ENCODE assay signal across 7 mouse cellular contexts in the genomic region with DNA sequence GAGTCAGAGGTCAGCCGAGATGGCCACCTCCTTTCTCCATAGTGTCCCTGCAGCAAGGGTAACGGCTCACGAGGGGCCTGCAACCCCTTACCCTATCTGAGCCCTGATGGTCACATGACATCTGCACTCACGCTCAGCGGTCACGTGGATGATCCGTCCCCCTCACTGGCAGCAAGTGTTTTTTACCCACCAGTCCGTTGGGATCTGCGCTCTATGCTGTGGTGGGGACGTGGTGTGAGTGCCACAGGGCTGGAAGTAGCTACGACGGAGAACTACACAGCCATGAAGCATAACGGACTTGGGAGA. TPM values are rescaled to one million over a fixed set of nuclear protein-coding genes. Genes with fewer than 3 reads are reported as not detected.
A peak's percentile ranks its signal among the peaks of the same experiment; 100 is the strongest.
DNase-seq lines count a peak whose midpoint lies in the region; ATAC-seq and TF ChIP-seq lines count a peak whose summit lies in the region.

No protein-coding gene starts in this region.

- TF ChIP-seq EP300 in ES-Bruce4 (IDR thresholded peaks at IDR 0.05; ENCODE audit: insufficient read depth, low read depth, low read length): no peak

- H3K9ac ChIP-seq in ES-Bruce4 (ENCODE audit: low read depth, poor library complexity, severe bottlenecking): no peak overlapping the region
- no peak overlapping the region for H3K9ac ChIP-seq in liver, embryonic 12.5 days

- no peaks in the 10 kb centered on the region for H3K9me3 ChIP-seq in ES-Bruce4 (replicated peaks; ENCODE audit: control insufficient read depth, insufficient read depth, low read length, poor library complexity, severe bottlenecking)
- H3K9me3 ChIP-seq in liver, embryonic 12.5 days (replicated peaks): no peaks in the 10 kb centered on the region

- H3K36me3 ChIP-seq in kidney, adult 2 months (ENCODE audit: control insufficient read depth, insufficient read depth, low read length): peaks cover 2% of the 10 kb centered on the region
- no peaks in the 10 kb centered on the region for H3K36me3 ChIP-seq in ES-Bruce4 (ENCODE audit: control insufficient read depth, insufficient read depth, low read length, poor library complexity, severe bottlenecking)
- H3K36me3 ChIP-seq in liver, embryonic 12.5 days: peaks cover 19% of the 10 kb centered on the region; the same call in 1 of the 2 replicates

- H3K27me3 ChIP-seq in kidney, adult 2 months (replicated peaks; ENCODE audit: control insufficient read depth, insufficient read depth, low read length): no peaks in the 10 kb centered on the region
- no peaks in the 10 kb centered on the region for H3K27me3 ChIP-seq in ES-Bruce4 (ENCODE audit: control insufficient read depth, insufficient read depth, low read length, poor library complexity, severe bottlenecking)
- peaks cover 58% of the 10 kb centered on the region for H3K27me3 ChIP-seq in liver, embryonic 12.5 days (replicated peaks)

- no peak for DNase-seq in kidney, adult 2 months
- DNase-seq in kidney, adult 8-10 months: no peak
- DNase-seq in thymus, postnatal 25 days: no peak
- DNase-seq in frontal cortex, postnatal 36 days (ENCODE audit: low spot score in 2 of 2): no peak

- no peak for TF ChIP-seq CTCF in kidney, adult 2 months (conservative IDR thresholded peaks at IDR 0.05; ENCODE audit: insufficient read depth, insufficient read length, low read depth, low read length)
- TF ChIP-seq CTCF in ES-Bruce4 (IDR thresholded peaks at IDR 0.05; ENCODE audit: low read depth, low read length): no peak

- peaks cover 55% of the 10 kb centered on the region for H3K4me1 ChIP-seq in kidney, adult 2 months (ENCODE audit: control insufficient read depth, insufficient read depth, low read length)
- H3K4me1 ChIP-seq in ES-Bruce4 (ENCODE audit: control insufficient read depth, insufficient read depth, low read length): peaks cover 25% of the 10 kb centered on the region
- peaks cover 49% of the 10 kb centered on the region for H3K4me1 ChIP-seq in brown adipose tissue, adult 24 weeks (ENCODE audit: control insufficient read depth, insufficient read depth, insufficient read length, low read length)
- H3K4me1 ChIP-seq in liver, embryonic 12.5 days: peaks cover 92% of the 10 kb centered on the region

- H3K4me2 ChIP-seq in liver, embryonic 12.5 days: peak overlapping the region; percentile 50

- peak overlapping the region; percentile 92 for H3K27ac ChIP-seq in kidney, adult 2 months (ENCODE audit: insufficient read depth, low read depth, low read length)
- no peak overlapping the region for H3K27ac ChIP-seq in ES-Bruce4 (ENCODE audit: insufficient read depth, low read length)
- H3K27ac ChIP-seq in brown adipose tissue, adult 24 weeks (replicated peaks; ENCODE audit: low read depth, low read length): peak overlapping the region; percentile 76
- peak overlapping the region; percentile 42 for H3K27ac ChIP-seq in liver, embryonic 12.5 days

- peak; percentile 3; the same call in 1 of the 2 replicates for ATAC-seq in liver, embryonic 12.5 days

- H3K4me3 ChIP-seq in kidney, adult 2 months (ENCODE audit: insufficient read depth, low read depth, low read length): no peak overlapping the region
- 0 out of 2 replicates have a peak overlapping the region, but pooled peaks have one; percentile 18 for H3K4me3 ChIP-seq in ES-Bruce4 (ENCODE audit: low read depth, low read length)
- H3K4me3 ChIP-seq in brown adipose tissue, adult 24 weeks (ENCODE audit: insufficient read depth, low read depth, low read length): no peak overlapping the region
- H3K4me3 ChIP-seq in liver, embryonic 12.5 days: no peak overlapping the region

- no peak for TF ChIP-seq POLR2A in kidney, adult 2 months (IDR thresholded peaks at IDR 0.05; ENCODE audit: low read depth, low read length)
- TF ChIP-seq POLR2A in ES-Bruce4 (IDR thresholded peaks at IDR 0.05; ENCODE audit: insufficient read depth, low read length): no peak

- 41% methylated on average over 13 of the region's 13 CpGs for WGBS in kidney, adult 2 months
- 27% methylated on average over 13 of the region's 13 CpGs for WGBS in liver, embryonic 12.5 days (ENCODE audit: insufficient replicate concordance)

RNA-seq across cellular contexts. Expression of a gene that starts 15.5 kb away (rescaled TPM):
- polyA plus RNA-seq in kidney, adult 2 months (2012; rRNA removed): 693 and 694 TPM in 2 replicates
- 4.8 and 5.3 TPM in 2 replicates for polyA plus RNA-seq in ES-Bruce4 (2011; ENCODE audit: insufficient read depth, insufficient read length, low read depth, missing spikeins)
- 1.9 and 5.3 TPM in 2 replicates for polyA plus RNA-seq in brown adipose tissue, adult 24 weeks (2012; ENCODE audit: insufficient read depth, insufficient read length, missing spikeins)
- polyA plus RNA-seq in liver, embryonic 12.5 days (2016; fragmentation: Nextera tagmentation; extraction: Ambion mirVana): 1.8 TPM in 2 replicates

RNA-seq across cellular contexts. Expression of a gene that starts 19.6 kb away (rescaled TPM):
- 1.0 and 2.8 TPM in 2 replicates for polyA plus RNA-seq in kidney, adult 2 months (2012; rRNA removed)
- 1.1 TPM in 1 of 2 replicates, not detected in the other for polyA plus RNA-seq in ES-Bruce4 (2011; ENCODE audit: insufficient read depth, insufficient read length, low read depth, missing spikeins)
- polyA plus RNA-seq in brown adipose tissue, adult 24 weeks (2012; ENCODE audit: insufficient read depth, insufficient read length, missing spikeins): not detected in 2 replicates
- polyA plus RNA-seq in liver, embryonic 12.5 days (2016; fragmentation: Nextera tagmentation; extraction: Ambion mirVana): 0.71 and 0.98 TPM in 2 replicates

RNA-seq across cellular contexts. Expression of a gene that starts 24.1 kb away (rescaled TPM):
- 2.1 and 2.3 TPM in 2 replicates for polyA plus RNA-seq in kidney, adult 2 months (2012; rRNA removed)
- 1.5 TPM in 1 of 2 replicates, not detected in the other for polyA plus RNA-seq in ES-Bruce4 (2011; ENCODE audit: insufficient read depth, insufficient read length, low read depth, missing spikeins)
- polyA plus RNA-seq in brown adipose tissue, adult 24 weeks (2012; ENCODE audit: insufficient read depth, insufficient read length, missing spikeins): 2.4 TPM in 1 of 2 replicates, not detected in the other
- 0.68 and 1.2 TPM in 2 replicates for polyA plus RNA-seq in liver, embryonic 12.5 days (2016; fragmentation: Nextera tagmentation; extraction: Ambion mirVana)

RNA-seq across cellular contexts. Expression of a gene that starts 24.1 kb away (rescaled TPM):
- 60.6 and 79.8 TPM in 2 replicates for polyA plus RNA-seq in kidney, adult 2 months (2012; rRNA removed)
- polyA plus RNA-seq in ES-Bruce4 (2011; ENCODE audit: insufficient read depth, insufficient read length, low read depth, missing spikeins): 52.9 and 70.3 TPM in 2 replicates
- 25.1 and 35.9 TPM in 2 replicates for polyA plus RNA-seq in brown adipose tissue, adult 24 weeks (2012; ENCODE audit: insufficient read depth, insufficient read length, missing spikeins)
- 70.0 and 74.5 TPM in 2 replicates for polyA plus RNA-seq in liver, embryonic 12.5 days (2016; fragmentation: Nextera tagmentation; extraction: Ambion mirVana)

RNA-seq across cellular contexts. Expression of a gene that starts 30.1 kb away (rescaled TPM):
- 41.1 and 49.8 TPM in 2 replicates for polyA plus RNA-seq in kidney, adult 2 months (2012; rRNA removed)
- 47.8 and 51.4 TPM in 2 replicates for polyA plus RNA-seq in ES-Bruce4 (2011; ENCODE audit: insufficient read depth, insufficient read length, low read depth, missing spikeins)
- polyA plus RNA-seq in brown adipose tissue, adult 24 weeks (2012; ENCODE audit: insufficient read depth, insufficient read length, missing spikeins): 9.3 and 10.3 TPM in 2 replicates
- 93.8 and 100 TPM in 2 replicates for polyA plus RNA-seq in liver, embryonic 12.5 days (2016; fragmentation: Nextera tagmentation; extraction: Ambion mirVana)

Comparison
In these comparisons a context has a peak if more than half of its experiments do, and no peak if none do; other contexts are left out.
1. RNA of a gene that starts 15.5 kb away (polyA plus RNA-seq): 693 to 694 TPM in kidney, adult 2 months; 4.8 to 5.3 TPM in ES-Bruce4, 1.9 to 5.3 TPM in brown adipose tissue, adult 24 weeks and 1.8 TPM in liver, embryonic 12.5 days; every median in the first group is over 100 times any median in the second.